ENCODE assay signal across 11 mouse cellular contexts in the genomic region with DNA sequence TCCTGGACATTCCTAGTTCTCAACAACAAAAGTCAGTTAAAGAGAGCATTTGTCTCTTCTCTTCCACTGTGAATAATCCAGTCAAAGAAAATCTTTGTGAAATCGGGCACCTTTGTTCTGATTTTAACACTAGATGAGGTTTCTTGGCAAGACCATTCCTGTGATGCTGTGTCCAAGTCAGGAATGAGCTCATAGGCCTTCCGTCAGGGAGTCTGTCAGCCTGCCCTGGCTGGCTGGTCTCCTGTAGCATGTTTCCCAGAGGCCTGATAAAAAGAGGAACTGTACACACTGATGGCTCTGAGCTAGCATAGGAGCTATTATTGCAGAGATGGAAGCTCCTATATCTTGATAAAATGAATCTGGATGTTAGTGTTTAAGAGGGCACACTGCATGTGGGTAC. TPM values are rescaled to one million over a fixed set of nuclear protein-coding genes. Genes with fewer than 3 reads are reported as not detected.
DNase-seq lines count a peak whose midpoint lies in the region; ATAC-seq lines count a peak whose summit lies in the region.
"Had no signal": no experiment of that assay in that cellular context is flagged by ENCODE, and none has a peak within 500 bp of the region (broad histone marks: within the 10 kb centered on the region; RNA-seq: fewer than 3 reads in every experiment).

No protein-coding gene starts in this region.

- peak; percentile 38; the same call in 1 of the 2 replicates for ATAC-seq in frontal cortex, adult (ENCODE audit: low TSS enrichment)
- no peak for ATAC-seq in heart, embryonic 11.5 days (replicated peaks; ENCODE audit: insufficient number of reproducible peaks, low FRiP score, low TSS enrichment)
- ATAC-seq: liver, embryonic 12.5 days had no signal

- no peak for DNase-seq in frontal cortex, postnatal 36 days (ENCODE audit: low spot score in 2 of 2)
- peak; percentile 14 to 19 for DNase-seq in B cell, adult 2 months
- DNase-seq in cerebellum, adult 18-20 months, result peak; percentile 57 to 60
- DNase-seq in ovary, postnatal 14 days (ENCODE audit: low spot score), result no peak
- no peak for DNase-seq in yolk sac, embryonic 10.5 days (ENCODE audit: low spot score)
- no peak for DNase-seq in layer of hippocampus, adult 9-11 months
- DNase-seq: kidney, postnatal 4 days had no signal

- H3K36me3 ChIP-seq in heart, embryonic 11.5 days (ENCODE audit: control insufficient read depth, insufficient read depth, low read length), result no peaks in the 10 kb centered on the region
- H3K36me3 ChIP-seq: embryonic facial prominence, embryonic 13.5 days; liver, embryonic 12.5 days had no signal

- H3K27me3 ChIP-seq in heart, embryonic 11.5 days (ENCODE audit: control insufficient read depth, insufficient read depth, low read length), result no peaks in the 10 kb centered on the region
- H3K27me3 ChIP-seq: embryonic facial prominence, embryonic 13.5 days; liver, embryonic 12.5 days had no signal

- 64% methylated on average over 2 of the region's 2 CpGs for WGBS in heart, embryonic 11.5 days (ENCODE audit: insufficient replicate concordance)

- H3K4me3 ChIP-seq in heart, embryonic 11.5 days (ENCODE audit: low read depth, low read length), result no peak overlapping the region
- H3K4me3 ChIP-seq: embryonic facial prominence, embryonic 13.5 days; liver, embryonic 12.5 days had no signal

- no peak overlapping the region for H3K27ac ChIP-seq in heart, embryonic 11.5 days (ENCODE audit: low read depth, low read length)
- H3K27ac ChIP-seq: embryonic facial prominence, embryonic 13.5 days; liver, embryonic 12.5 days had no signal

- no peaks in the 10 kb centered on the region for H3K9me3 ChIP-seq in heart, embryonic 11.5 days (replicated peaks; ENCODE audit: control insufficient read depth, low read length)
- H3K9me3 ChIP-seq: embryonic facial prominence, embryonic 13.5 days; liver, embryonic 12.5 days had no signal

- H3K9ac ChIP-seq in heart, embryonic 11.5 days (ENCODE audit: low read depth, low read length), result 0 out of 2 replicates have a peak overlapping the region, but pooled peaks have one; percentile 16
- H3K9ac ChIP-seq: embryonic facial prominence, embryonic 13.5 days; liver, embryonic 12.5 days had no signal

- H3K4me2 ChIP-seq in heart, embryonic 11.5 days, result no peak overlapping the region
- H3K4me2 ChIP-seq: embryonic facial prominence, embryonic 13.5 days; liver, embryonic 12.5 days had no signal

- no peaks in the 10 kb centered on the region for H3K4me1 ChIP-seq in heart, embryonic 11.5 days (ENCODE audit: control insufficient read depth, insufficient read depth, low read length)
- H3K4me1 ChIP-seq: embryonic facial prominence, embryonic 13.5 days; liver, embryonic 12.5 days had no signal

RNA-seq across cellular contexts. Expression of a gene that starts 17.8 kb away (rescaled TPM):
- 0.23 and 0.54 TPM in 2 replicates for polyA plus RNA-seq in heart, embryonic 11.5 days (2014; fragmentation: Nextera tagmentation; extraction: Ambion mirVana)
- polyA plus RNA-seq: liver, embryonic 12.5 days had no signal

Comparison
In these comparisons a context has a peak if more than half of its experiments do, and no peak if none do; other contexts are left out.
1. DNase-seq: peak in B cell, adult 2 months (2 of 2) and cerebellum, adult 18-20 months (2 of 2); none in frontal cortex, postnatal 36 days (0 of 2), ovary, postnatal 14 days (single experiment), yolk sac, embryonic 10.5 days (single experiment) and layer of hippocampus, adult 9-11 months (single experiment).